Mouse (Mus musculus): ENCODE data around the gene Ush2a.

Ush2a gene

DNA sequence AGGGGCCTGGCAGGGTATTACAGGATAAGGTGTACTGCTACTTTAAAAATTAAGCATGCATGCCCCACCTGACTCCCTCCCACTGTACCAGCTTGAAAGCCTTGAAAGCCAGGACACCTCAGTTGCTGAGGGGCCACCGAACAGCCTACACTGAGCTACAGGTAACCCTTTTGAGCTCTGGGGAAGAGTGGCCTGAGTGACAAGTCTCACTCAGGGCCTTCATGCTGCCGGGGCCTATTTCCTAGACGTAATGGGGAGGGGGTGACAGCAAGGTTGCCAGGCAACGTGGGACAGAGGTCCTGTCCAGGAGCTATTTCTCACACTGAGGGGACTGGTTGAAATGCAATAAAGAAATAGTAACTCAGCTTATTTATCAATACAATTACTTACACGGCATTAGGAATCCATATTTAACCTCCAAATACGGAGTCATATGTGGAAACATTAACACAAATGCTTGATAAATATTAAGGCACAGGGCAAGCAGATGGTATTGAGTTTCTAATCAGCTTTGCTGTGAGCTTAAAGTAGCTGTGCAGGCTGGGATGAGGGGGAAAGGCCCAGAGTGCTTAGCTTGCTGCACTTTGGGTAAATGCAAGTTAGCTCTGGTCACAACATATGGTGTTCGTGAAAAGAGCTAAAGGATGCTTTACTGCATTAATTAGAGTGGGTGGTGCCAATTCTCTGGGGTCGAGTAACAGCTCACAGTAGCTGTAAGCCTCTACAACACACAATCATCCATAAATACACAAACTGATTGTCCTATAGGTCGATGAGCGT lies at the start of gene Ush2a:
TSS of gene Ush2a (plus strand) at position 121 of the 780 bp plus-strand sequence.
- no peak for DNase-seq (ENCODE audit: low read depth, low spot score)
- H3K36me3 ChIP-seq (ENCODE audit: control insufficient read depth, insufficient read depth, low read length, poor library complexity, severe bottlenecking), result no peaks in the 10 kb centered on the region

DNA sequence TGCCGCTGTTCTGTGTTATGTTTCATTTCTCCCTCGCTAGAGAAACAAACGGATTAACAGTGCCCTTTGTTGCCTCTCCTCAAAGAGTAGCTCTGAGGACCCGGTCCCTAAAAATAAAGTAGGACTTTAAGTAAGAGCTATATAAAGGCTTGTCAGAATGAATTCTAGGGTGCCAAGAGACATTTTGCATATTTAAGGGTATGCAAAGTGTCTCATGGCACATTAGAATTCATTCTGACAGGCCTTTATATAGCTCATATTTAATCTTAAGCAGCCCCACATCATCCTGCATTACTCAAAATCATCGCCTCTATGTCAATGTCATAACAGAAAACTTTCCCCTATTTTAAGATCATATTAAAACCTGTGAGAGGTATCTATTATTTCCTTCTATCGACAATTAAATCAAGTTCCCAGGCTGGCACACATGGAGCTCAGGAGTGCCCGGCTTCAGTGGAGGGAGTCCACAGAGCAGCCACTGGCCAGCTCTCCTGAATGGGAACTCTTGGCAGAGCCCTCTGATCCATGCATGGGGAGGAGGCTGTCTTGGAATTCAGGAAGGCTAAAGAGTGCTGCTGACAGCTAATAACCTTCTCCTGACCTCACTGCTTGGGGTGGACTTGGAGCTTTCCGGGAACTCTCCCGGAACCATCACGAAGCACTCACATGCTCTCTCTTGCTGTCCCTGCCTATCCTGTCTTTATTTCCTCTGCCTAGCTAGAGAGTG lies 46.8 kb upstream of the Ush2a start:
- no peak for DNase-seq (ENCODE audit: low read depth, low spot score)
- no peaks in the 10 kb centered on the region for H3K36me3 ChIP-seq (ENCODE audit: control insufficient read depth, insufficient read depth, low read length, poor library complexity, severe bottlenecking)
- H3K27me3 ChIP-seq (ENCODE audit: control insufficient read depth, insufficient read depth, low read length, poor library complexity, severe bottlenecking), result no peaks in the 10 kb centered on the region

More for the DNA sequence above, at the start of gene Ush2a:
- no peaks in the 10 kb centered on the region for H3K27me3 ChIP-seq (ENCODE audit: control insufficient read depth, insufficient read depth, low read length, poor library complexity, severe bottlenecking)

DNA sequence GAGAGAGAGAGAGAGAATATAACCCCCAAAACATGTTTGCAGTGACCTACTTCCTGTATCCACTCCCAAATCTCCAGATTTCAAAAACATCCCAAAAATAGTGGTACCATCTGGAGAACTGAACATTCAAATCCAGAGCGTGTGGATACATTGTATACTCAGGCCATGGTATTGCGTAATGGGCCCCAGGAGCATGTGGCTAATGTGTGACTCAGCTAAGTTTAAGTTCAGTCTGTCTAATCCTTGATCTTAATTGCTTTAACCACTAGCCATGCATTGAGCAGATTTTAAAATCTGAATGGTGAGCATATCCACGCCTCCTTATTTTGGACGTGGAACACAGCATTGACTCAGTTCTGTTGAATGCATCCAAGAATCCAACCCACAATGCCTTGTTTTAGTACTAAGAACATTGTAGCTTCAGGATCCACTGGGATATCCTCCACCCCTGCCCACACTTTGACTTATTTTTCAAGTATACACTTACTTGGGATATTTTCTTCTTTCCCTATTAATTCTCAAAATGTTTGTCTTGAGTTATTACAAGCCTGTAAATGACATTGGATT lies 40.5 kb upstream of the Ush2a start:
- Histone ChIP-seq H3K27me3 (ENCODE audit: control insufficient read depth, insufficient read depth, low read length, poor library complexity, severe bottlenecking) (no peaks in the 10 kb centered on the region), H3K36me3 (ENCODE audit: control insufficient read depth, insufficient read depth, low read length, poor library complexity, severe bottlenecking) (no peaks in the 10 kb centered on the region)
- DNase-seq (ENCODE audit: low read depth, low spot score), result no peak

DNA sequence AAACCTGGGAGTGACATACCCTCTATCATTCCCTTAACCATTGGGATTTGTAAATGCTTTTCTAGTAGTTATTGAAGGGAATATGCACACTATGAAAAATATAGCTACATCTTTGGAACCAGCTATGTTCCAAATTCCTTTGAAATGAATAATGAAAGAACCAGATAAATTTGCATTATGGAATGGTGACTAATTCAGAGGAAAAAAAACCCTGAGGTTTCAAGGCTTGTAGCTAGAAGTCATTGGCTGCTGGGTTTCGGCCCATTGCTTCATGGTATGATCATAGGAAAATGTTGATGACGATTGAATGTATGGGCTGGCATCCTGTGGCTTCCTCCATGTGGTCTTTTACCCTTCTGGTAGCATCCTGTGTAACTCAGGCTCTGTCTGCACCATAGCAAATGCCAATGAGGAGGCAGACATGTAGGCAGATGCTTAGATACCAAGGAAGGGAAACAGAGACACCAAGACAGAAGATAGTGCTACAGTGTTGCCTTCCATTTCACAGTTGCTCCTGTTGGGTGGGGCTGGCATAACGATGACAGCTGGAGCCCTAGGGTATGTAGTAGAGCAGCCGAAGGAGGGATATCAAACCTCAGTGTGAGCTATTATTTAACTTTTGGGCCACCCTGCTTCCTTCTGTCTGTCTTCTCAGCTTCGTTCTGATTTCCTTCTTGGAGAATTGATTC lies 28.6 kb upstream of the Ush2a start:
- Histone ChIP-seq H3K27me3 (ENCODE audit: control insufficient read depth, insufficient read depth, low read length, poor library complexity, severe bottlenecking) (no peaks in the 10 kb centered on the region), H3K36me3 (ENCODE audit: control insufficient read depth, insufficient read depth, low read length, poor library complexity, severe bottlenecking) (no peaks in the 10 kb centered on the region)
- DNase-seq (ENCODE audit: low read depth, low spot score), result no peak

DNA sequence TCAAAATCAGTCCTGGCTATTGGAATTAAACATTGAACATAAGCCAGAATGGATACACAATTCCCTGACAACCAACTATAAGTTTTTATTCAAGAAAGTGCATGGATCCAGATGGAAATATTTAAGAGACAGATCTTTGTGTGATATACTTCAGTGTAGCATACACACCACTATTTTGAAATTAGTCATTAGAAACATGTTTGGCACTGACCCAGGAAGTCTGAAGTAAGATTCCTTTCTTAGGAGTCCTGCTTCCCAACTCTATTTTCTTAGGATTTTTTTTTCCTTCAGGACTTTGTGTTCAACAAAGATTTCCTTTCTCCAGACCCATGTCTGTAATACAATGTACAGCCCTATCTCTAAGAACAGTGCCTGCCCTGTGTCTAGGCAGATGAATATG lies 23.2 kb upstream of the Ush2a start:
- H3K27me3 ChIP-seq (ENCODE audit: control insufficient read depth, insufficient read depth, low read length, poor library complexity, severe bottlenecking), result no peaks in the 10 kb centered on the region
- H3K36me3 ChIP-seq (ENCODE audit: control insufficient read depth, insufficient read depth, low read length, poor library complexity, severe bottlenecking), result no peaks in the 10 kb centered on the region
- no peak for DNase-seq (ENCODE audit: low read depth, low spot score)

DNA sequence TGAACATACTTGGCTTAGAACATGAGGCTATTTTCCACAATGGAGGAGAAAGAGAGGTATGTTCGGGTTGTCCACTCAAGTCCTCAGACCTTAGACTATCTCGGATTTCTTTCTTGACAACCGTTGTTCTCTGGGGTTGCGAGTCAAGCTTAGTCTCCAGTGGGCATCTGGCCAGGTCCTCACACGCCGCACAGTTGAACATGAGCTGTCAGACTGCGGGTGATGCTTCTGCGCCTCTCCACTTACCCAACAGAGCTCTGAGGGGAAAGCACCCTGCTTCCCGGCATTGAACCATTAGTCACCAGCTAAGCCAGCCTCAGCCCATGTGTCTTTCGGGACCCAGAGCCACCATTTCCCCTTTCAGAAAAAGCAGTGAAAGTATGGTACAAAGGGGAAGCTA lies 20.1 kb upstream of the Ush2a start:
- H3K36me3 ChIP-seq (ENCODE audit: control insufficient read depth, insufficient read depth, low read length, poor library complexity, severe bottlenecking), result no peaks in the 10 kb centered on the region
- DNase-seq (ENCODE audit: low read depth, low spot score), result no peak
- no peaks in the 10 kb centered on the region for H3K27me3 ChIP-seq (ENCODE audit: control insufficient read depth, insufficient read depth, low read length, poor library complexity, severe bottlenecking)

DNA sequence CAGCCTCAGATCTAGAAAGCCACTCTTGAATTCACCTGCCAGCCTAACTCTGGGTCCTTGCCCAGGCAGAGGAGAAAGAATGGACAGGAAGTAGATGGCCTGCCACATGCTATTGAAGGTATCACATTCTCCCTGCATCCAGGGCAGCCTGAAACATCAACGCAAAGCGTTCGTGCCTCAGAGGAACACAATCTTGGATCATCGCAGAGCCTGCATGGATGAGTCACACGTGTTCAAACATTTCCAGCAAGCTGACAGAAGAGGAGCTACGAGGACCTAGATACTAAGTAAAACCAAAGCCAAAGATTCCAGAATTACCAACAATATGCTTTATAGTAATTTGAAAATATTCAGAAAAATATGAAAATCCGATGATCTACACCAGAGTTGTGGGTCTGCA lies 4.3 kb upstream of the Ush2a start:
- no peaks in the 10 kb centered on the region for H3K36me3 ChIP-seq (ENCODE audit: control insufficient read depth, insufficient read depth, low read length, poor library complexity, severe bottlenecking)
- H3K27me3 ChIP-seq (ENCODE audit: control insufficient read depth, insufficient read depth, low read length, poor library complexity, severe bottlenecking), result no peaks in the 10 kb centered on the region
- no peak for DNase-seq (ENCODE audit: low read depth, low spot score)

DNA sequence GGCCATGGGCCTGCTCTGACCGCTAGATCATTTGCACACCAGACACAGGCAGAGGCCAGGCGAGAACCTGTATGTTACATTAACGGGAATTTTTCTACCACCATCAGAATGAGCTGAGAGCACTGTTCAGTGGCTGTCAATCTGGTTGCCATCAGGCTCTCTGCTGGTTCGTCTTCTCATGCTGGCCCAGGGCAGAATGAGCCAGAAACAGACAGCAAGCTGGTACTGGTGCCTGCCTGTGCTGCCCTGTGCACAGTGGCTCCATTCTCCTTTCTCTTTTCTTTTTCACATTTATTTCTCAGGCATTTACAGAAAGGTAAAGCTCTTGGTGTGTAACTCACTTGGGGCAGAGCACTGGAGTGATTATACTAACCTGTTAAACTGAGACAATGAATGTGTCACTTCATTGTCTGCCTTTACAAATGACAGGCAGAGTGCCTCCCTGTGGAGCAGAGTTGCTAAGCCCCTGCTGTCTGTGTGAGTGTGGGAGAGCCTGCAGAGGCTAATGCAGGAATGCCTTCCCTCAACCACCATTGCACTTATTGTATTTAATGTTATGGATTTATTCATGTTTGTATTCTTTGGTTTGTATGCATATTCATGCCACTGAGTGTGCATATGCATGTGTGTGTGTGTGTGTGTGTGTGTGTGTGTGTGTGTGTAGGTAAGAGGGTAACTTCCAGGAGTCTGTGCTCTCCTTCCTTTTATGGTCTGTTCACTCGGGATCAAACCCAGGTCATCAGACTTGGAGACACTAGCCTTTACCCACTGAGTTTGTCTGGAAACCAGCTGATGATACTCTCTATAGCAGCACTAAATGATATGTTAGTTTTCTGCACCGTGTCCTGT lies 1.3 kb upstream of the Ush2a start:
- no peak for DNase-seq (ENCODE audit: low read depth, low spot score)
- Histone ChIP-seq H3K27me3 (ENCODE audit: control insufficient read depth, insufficient read depth, low read length, poor library complexity, severe bottlenecking) (no peaks in the 10 kb centered on the region), H3K36me3 (ENCODE audit: control insufficient read depth, insufficient read depth, low read length, poor library complexity, severe bottlenecking) (no peaks in the 10 kb centered on the region)

DNA sequence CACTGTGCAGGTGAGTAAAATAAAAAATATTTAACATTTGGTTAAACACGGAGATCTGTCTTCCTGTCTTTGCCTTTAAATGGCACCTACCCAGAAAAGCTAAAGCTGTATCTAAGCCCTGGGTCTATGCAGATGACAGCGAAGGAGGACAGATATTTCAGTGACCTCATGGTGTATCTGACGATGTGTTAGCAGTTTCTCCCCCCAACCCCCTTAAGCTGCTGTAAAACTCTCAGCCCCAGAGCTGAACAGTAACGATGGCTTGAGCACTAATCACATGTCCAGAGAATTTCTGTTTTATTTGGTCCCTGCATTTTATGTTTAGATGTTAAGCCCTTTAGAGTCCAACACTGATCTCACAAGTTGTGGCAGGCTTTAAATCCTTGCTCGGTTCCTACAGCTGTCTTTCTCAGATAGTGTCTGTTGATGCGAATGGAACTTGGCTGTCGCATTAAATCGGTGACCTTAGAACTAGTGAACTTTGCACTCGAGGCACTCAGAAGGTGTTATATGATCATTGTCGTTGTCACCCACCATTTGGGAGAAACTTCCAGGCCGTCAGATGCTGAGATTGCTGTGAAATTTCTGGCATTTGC lies 5.4 kb downstream of the Ush2a start:
- no peaks in the 10 kb centered on the region for H3K27me3 ChIP-seq (ENCODE audit: control insufficient read depth, insufficient read depth, low read length, poor library complexity, severe bottlenecking)
- H3K36me3 ChIP-seq (ENCODE audit: control insufficient read depth, insufficient read depth, low read length, poor library complexity, severe bottlenecking), result no peaks in the 10 kb centered on the region
- no peak for DNase-seq (ENCODE audit: low read depth, low spot score)

DNA sequence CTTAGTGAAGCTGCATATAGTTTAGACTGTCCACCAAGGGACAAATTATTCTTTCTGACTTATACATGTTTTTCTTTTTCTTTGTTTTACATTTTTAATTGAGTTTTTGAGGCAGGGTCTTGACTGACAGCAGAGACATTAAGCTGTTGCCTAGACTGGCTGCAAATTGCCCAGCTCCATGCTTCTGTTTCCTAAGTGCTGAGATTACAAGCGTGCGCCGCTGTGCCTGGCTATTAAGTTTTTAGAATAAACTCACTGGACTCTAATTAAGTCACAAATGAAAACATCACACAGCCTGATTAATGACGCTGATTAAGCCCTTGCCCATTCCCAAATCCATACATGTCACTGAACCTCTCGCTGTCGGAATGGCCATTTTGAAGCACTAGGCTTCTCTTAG lies 7.2 kb downstream of the Ush2a start:
- H3K36me3 ChIP-seq (ENCODE audit: control insufficient read depth, insufficient read depth, low read length, poor library complexity, severe bottlenecking), result no peaks in the 10 kb centered on the region
- no peak for DNase-seq (ENCODE audit: low read depth, low spot score)
- no peaks in the 10 kb centered on the region for H3K27me3 ChIP-seq (ENCODE audit: control insufficient read depth, insufficient read depth, low read length, poor library complexity, severe bottlenecking)

DNA sequence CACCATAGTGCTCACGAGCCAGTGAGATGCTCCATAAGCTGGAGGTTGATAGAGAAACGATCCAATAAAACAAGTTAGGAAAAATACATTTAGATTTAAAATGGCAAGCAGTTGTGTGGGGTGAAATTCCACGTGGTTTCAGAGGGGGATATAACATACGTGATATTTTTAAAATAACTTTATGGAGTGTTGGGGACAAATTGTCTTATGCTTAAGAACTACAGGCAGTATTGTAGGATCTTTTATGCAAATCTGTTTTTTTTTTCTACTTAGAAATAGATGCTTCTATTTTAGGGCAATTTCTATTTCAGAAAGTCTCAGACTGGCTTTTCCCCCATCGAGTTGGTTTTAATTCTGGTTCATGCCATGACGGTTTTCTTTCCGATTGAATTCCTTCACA lies 51.5 kb downstream of the Ush2a start:
- no peaks in the 10 kb centered on the region for H3K36me3 ChIP-seq (ENCODE audit: control insufficient read depth, insufficient read depth, low read length, poor library complexity, severe bottlenecking)
- no peaks in the 10 kb centered on the region for H3K27me3 ChIP-seq (ENCODE audit: control insufficient read depth, insufficient read depth, low read length, poor library complexity, severe bottlenecking)
- DNase-seq (ENCODE audit: low read depth, low spot score), result no peak

DNA sequence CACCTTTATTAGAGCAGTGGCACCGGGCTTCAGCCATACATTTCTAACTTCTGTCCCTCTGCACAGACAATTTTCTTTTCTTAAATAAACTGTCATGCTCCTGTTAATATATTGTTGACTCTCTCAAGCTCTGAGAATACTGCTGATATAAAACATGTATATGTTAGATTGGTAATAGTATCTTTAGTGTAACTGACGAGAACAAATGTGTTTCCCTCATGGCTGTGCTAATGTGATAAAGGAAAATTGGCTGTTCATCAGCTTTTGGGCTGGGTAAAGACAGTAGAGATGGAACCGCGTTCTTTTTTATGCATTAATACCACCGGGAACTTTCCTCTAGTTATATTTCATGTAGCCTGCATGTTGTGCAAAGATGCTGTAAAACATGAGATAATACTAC lies 54.8 kb downstream of the Ush2a start:
- Histone ChIP-seq H3K27me3 (ENCODE audit: control insufficient read depth, insufficient read depth, low read length, poor library complexity, severe bottlenecking) (no peaks in the 10 kb centered on the region), H3K36me3 (ENCODE audit: control insufficient read depth, insufficient read depth, low read length, poor library complexity, severe bottlenecking) (no peaks in the 10 kb centered on the region)
- no peak for DNase-seq (ENCODE audit: low read depth, low spot score)

DNA sequence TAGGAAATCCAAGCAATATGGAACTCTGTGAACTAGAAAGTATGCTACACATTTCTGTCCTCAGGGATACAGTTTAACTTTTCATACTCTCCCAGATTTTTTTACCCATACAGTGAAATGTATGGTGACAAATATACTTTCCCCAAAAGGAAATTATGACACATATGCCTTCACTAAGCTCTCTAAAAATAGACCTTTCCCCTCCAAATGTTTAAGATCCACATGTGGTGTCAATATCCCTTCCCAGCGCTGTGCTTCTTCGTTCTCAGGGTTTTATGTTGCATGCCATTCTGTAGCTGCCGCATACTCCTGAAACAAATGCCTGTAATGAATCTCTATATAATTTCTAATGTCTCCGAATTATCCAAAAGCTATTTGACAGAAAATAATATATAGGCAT lies 58.4 kb downstream of the Ush2a start:
- Histone ChIP-seq H3K36me3 (ENCODE audit: control insufficient read depth, insufficient read depth, low read length, poor library complexity, severe bottlenecking) (no peaks in the 10 kb centered on the region), H3K27me3 (ENCODE audit: control insufficient read depth, insufficient read depth, low read length, poor library complexity, severe bottlenecking) (no peaks in the 10 kb centered on the region)
- DNase-seq (ENCODE audit: low read depth, low spot score), result no peak

DNA sequence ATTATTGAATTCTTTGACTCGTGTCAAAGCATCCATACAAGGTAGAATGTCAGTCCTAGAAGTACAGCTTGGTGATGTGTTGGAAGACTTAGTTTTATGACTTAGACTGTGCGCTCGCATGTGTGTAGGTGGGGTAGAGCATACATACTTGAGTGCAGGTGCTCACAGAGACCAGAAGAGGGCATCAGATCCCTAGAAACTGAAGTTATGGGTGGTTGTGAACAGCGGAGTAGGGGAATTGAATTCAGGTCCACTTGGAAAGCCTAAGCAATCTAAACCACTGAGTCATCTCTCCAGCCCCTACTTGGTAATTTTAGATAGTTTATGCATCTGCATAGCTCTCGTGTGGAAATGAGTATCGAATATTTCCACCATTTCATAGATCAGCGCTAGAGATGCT lies 59.7 kb downstream of the Ush2a start:
- DNase-seq (ENCODE audit: low read depth, low spot score), result no peak
- H3K27me3 ChIP-seq (ENCODE audit: control insufficient read depth, insufficient read depth, low read length, poor library complexity, severe bottlenecking), result no peaks in the 10 kb centered on the region
- H3K36me3 ChIP-seq (ENCODE audit: control insufficient read depth, insufficient read depth, low read length, poor library complexity, severe bottlenecking), result no peaks in the 10 kb centered on the region

Measured in splenic B cell, adult 2 months (primary cell).